Mouse (Mus musculus) C2C12 (cell line): ENCODE data around the gene Rpl7l1.

Experiments used
- CEBPB ChIP-seq: IDR thresholded peaks from one replicate; pipeline ENCODE4 v1.6.1; 2011; ENCODE audit warnings: low read depth, mild to moderate bottlenecking, control low read depth, moderate library complexity
- CTCF ChIP-seq: IDR thresholded peaks from one replicate; pipeline ENCODE4 v1.5.1; 2011; ENCODE audit not compliant: control insufficient read depth, insufficient read depth, insufficient read length
- FOSL1 ChIP-seq: IDR thresholded peaks from one replicate; pipeline ENCODE4 v1.8.0; 2011; ENCODE audit warnings: mild to moderate bottlenecking, low read length; ENCODE audit not compliant: poor library complexity, insufficient read depth, severe bottlenecking
- MAX ChIP-seq: IDR thresholded peaks from one replicate; pipeline ENCODE4 v1.6.1; 2011; ENCODE audit warnings: mild to moderate bottlenecking, control low read depth
- MYOD1 ChIP-seq: IDR thresholded peaks from one replicate; pipeline ENCODE4 v1.6.1; 2011; ENCODE audit warnings: low read depth; ENCODE audit not compliant: control insufficient read depth, insufficient read length
- MYOG ChIP-seq: IDR thresholded peaks from one replicate; pipeline ENCODE4 v1.6.1; 2011; ENCODE audit not compliant: control insufficient read depth, insufficient read length; ENCODE audit errors: extremely low read depth

DNA sequence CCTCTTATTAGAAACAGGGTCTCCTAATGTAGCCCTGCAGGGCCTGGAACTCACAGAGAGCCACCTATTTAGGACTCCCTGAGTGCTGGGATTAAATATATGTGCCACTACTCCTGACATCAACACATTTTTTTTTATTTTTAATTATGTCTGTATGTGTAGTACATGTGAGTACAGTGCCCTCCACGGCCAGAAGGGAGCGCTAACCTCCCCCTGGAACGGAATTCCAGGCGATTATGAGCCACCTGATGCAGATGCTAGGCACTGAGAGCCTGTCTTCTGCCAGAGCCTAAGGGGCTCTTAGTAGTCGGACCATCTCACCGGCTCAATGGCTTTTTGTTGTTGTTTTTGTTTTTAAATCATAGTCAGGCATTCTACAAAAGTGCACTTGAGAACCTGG, 54.5 kb downstream of the Rpl7l1 start:
- TF ChIP-seq CTCF = no peak
- TF ChIP-seq MYOG = no peak
- TF ChIP-seq MAX = no peak
- TF ChIP-seq FOSL1 = no peak
- no peak for TF ChIP-seq MYOD1
- no peak for TF ChIP-seq CEBPB
